Mouse (Mus musculus) layer of hippocampus, adult 2 months (tissue): ENCODE measurements around the gene Hjurp. TPM values are rescaled to one million over a fixed set of nuclear protein-coding genes. Genes with fewer than 3 reads are reported as not detected.

Source experiments
- DNase-seq, 2 experiments: peaks; one replicate each; pipeline ENCODE4 v3.0.0; 2022; ENCODE audit warnings: low spot score in 2 of 2
- H3K27ac ChIP-seq: fragments of 200-600 bp; 2 replicates; pipeline ENCODE4 v1.8.1; 2022
- H3K4me3 ChIP-seq: fragments of 200-600 bp; 2 replicates; pipeline ENCODE4 v1.8.1; 2022; ENCODE audit warnings: mild to moderate bottlenecking
- CTCF ChIP-seq: fragments of 200-600 bp; conservative IDR thresholded peaks from 2 replicates; pipeline ENCODE4 v1.8.1; 2022; ENCODE audit warnings: antibody characterized with exemption, mild to moderate bottlenecking, moderate library complexity
- total RNA-seq, 2 experiments: library from RNA; stranded (reverse); gene quantifications; 2 replicates each; pipeline ENCODE4 v1.2.3; 2021

The Hjurp gene
- total RNA-seq, 2 experiments from 2014 or later, result 31.9 to 35.3 TPM

DNA sequence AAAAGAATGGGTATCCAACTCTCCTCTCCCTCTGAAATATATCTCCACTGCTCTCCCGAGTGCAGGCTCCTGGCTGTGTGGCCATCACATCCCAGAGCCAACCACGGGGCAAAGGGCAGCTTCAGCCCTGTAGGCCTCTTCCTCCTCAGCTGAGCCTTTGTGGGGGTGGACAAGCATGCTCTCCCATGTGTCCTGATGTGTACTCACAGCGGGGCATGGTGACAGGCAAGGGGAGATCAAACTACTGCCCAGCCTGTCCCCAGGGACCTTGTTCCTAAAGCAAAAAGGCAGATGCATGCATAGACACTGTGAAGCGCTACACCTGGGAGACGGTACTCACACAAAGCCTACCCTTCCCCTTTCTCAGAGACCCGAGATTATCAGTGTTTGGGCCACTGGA, 17.3 kb downstream of the Hjurp start:
- no peak overlapping the region for H3K4me3 ChIP-seq
- no peak overlapping the region for H3K27ac ChIP-seq
- TF ChIP-seq CTCF, result no peak
- DNase-seq, result no peak

DNA sequence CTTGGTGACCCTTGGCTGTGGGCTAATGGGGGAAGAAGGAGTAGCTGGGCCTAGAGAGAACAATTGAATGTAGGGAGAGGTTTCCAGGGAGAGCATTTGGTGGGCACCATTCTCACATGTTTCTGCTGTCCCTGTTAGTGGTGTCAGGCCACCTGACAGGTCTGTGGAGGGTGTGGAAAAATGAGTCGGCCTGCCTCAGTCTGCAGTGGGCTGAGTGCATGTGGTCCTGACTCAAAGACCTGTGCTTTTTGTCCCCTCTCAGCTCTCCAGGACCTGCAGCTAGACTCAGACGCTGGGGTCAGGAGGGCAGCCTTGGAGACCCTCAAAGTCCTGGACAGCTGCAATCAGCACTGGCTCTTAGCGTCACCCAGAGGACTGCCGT, 17.8 kb downstream of the Hjurp start:
- Histone ChIP-seq H3K4me3 (no peak overlapping the region), H3K27ac (no peak overlapping the region)
- no peak for TF ChIP-seq CTCF
- DNase-seq, result no peak

DNA sequence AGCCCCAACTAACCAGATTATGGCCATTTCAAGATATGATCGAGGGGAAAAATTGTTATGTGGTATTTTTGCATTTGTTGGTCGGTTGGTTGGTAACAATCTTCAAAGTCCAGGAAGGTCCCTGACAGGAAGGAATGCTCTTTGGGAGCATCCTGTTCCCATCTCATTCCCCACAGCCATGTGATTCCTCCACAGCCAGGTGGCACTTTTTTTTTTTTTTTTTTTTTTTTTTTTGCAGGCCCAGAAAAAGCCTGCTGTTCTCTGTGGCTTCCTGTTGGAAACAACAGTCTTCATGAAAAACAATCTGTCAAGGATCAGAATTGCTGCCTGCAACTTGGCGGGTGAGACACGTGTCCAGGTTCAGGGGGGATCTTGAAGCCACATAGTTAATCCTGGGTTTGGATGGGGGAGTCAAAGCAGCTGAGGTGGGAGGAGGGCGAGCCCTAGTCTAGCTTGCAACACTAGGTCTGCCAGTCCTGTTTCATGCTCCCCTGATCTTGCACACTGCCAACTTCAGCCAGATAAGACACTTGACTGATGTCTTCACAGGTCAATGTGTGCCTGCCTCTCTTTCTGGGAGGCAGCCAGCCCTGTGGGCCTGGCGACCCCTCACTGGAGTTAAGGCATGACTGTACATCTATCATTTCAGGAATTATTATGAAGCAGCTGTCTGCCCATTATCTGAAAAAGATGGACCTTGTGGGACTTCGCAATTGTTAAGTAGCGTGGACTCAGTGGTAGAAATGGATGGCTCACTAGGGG, 18.4 kb downstream of the Hjurp start:
- TF ChIP-seq CTCF, result peak; percentile 9; the same call in 1 of the 2 replicates
- Histone ChIP-seq H3K27ac (no peak overlapping the region), H3K4me3 (no peak overlapping the region)
- no peak for DNase-seq

DNA sequence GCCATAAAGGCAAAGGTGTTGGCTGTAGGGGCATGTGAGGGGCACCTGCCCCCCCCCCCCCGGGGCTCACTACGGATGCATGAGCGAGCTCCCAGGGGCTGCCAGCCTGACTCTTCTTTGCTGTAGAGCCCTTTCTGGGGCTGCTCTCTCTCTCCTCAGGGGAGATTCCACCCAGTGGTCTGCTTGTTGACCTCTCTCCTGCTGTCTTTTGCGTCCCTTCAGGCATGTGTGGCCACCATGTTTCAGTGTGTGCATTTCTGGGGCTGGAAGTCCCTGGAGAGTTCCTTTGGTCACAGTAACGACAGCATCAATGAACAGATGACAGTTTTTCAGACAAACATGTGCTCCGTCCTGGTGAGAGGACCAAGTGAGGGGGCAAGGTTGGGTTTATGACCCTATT, 19.1 kb downstream of the Hjurp start:
- no peak for TF ChIP-seq CTCF
- no peak for DNase-seq
- Histone ChIP-seq H3K27ac (no peak overlapping the region), H3K4me3 (no peak overlapping the region)

DNA sequence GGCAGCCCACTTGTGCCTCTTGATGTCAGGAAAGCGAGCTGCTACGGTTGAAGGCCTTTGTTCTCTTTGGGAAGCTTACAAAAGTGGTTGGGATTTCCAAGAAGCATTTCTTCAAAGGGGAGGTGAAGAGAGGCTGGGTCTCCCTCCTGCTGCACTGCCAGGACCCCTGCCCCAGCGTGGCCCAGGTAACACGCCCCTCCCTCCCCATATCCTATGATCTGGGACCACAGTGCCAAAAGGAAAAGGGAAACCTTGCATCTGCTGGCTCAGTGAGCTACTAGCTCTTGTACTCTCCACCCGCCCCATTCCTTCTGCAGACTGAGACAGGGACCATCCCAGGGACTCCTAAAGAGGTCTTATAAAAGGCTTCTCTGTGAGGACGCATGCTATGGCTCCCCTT, 19.8 kb downstream of the Hjurp start:
- Histone ChIP-seq H3K27ac (no peak overlapping the region), H3K4me3 (no peak overlapping the region)
- TF ChIP-seq CTCF, result no peak
- DNase-seq, result no peak

DNA sequence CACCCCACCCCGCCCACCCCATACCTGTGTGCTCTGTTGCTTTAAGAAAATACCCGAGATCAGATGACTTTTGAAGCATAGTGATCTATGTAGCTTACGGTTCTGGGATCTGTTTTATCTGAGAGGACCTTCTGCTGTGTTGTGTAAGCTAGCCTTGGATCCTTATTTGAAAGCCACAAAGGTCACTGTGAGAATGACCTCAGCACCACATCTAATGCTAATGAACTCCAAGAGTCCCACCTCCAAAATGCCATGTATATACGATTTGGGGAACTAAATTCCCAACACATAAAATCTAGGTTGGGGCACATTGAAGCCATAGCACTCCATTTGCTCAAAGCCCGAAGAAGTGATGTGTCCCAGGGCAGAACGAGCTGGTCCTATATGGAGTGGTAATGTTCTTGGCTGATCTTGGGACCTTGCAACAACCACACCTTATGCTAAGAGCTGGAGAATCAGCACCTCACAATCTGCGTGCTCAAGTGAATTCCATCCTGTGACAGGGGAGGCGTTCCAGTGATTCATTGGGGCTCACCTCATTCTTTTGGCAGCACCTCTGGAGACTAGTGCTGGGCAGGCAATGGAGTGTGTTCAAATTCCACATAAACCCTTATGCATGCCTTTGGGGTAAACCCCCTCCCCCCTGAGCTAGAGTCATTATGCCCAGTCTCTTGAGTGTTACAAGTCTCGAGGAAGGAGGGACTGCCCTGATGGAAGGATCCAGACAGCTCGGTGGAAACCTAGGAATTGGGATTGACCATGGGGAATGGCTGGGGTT, 20.4 kb downstream of the Hjurp start:
- no peak for DNase-seq

DNA sequence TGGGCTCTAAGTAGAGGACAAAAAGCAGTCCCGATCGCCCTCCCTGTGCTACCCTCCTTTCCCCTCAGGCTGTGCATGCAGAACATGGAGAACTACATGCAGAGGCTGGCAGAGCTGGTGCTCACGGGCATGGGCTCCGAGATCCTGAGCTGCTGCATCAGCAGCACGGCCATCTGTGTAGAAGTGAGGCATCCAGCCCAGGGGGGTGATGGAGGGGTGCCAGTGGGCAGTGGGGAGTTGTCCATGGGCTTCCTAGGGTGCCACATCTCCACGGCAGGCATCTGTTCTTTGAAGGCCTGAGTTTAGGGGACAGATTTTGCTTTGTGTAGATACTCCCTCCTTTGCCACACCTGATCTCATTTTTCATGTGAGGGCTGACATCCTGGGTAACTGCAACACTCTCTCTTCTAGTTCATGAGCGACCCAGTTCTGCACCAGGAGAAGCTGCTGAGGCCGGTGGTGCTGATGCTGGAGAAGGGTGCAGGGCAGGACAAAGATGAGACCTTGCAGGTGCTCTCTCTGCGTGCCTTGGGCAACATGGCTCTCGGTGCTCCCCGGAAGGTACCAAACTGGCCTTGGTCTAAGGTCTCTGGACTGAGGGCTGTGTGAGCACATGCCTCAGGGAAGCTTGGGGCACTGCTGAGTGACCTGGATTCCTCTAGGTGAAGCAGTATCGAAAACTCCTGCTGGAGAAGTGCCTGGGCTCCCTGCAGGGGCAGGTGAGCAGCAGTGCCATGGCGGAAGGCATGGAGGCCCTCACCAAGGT, 21.3 kb downstream of the Hjurp start:
- TF ChIP-seq CTCF, result no peak
- DNase-seq, result no peak
- Histone ChIP-seq H3K4me3 (no peak overlapping the region), H3K27ac (no peak overlapping the region)

More for the DNA sequence above, 20.4 kb downstream of the Hjurp start:
- Histone ChIP-seq H3K27ac (no peak overlapping the region), H3K4me3 (no peak overlapping the region)
- no peak for TF ChIP-seq CTCF

DNA sequence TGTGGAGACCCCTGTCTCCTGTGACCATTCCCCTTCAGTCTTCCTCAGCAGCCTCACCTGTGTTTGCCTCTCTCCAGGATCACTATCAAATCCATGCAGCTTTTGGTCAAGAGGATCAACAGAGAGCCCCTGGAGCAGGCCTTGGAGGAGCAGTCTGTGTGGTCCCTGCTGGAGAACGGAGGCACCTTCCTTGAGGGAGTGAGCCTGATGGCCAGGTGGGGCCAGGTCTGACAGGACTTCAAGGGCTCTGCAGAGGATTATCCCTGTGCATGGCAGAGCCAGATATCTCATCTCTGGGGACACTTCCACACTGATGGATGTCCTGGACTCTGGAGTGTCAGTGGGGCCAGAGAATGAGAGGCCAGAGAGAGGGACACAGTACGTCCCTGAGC, 22.0 kb downstream of the Hjurp start:
- H3K4me3 ChIP-seq, result no peak overlapping the region
- H3K27ac ChIP-seq, result no peak overlapping the region
- TF ChIP-seq CTCF, result no peak
- DNase-seq, result no peak

DNA sequence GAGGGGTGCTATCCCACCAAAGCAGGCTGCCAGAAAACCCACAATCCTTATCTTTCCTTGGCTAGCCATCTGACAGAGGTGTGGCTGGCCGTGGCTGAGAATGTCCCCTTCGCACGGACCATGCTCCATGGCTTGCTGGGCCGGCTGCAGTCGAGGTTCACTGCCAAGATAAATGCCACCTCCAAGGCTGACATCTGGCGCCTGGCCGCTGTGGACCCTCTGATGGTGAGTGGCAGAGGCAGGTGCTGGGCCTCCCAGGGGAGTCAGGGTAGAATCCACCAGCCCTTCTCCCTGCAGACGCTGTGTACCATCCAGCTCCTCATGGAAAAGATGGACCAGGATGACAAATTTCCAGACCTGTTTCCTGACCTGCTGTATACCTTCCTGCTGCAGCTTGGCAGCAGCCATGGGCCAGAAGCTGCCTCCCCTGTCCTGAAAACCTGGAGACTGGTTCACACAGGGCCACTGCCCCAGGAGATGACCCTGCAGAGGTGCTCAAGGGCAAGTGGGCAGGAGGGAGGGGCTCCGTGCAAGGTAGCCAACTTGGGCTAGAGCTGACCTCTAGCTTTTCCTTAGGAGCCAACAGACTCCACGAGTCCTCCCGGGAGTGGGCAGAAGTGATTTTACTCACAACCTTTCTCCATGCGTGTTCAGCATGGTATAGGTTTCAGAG, 22.5 kb downstream of the Hjurp start:
- no peak overlapping the region for H3K27ac ChIP-seq
- DNase-seq, result no peak
- no peak overlapping the region for H3K4me3 ChIP-seq
- no peak for TF ChIP-seq CTCF

DNA sequence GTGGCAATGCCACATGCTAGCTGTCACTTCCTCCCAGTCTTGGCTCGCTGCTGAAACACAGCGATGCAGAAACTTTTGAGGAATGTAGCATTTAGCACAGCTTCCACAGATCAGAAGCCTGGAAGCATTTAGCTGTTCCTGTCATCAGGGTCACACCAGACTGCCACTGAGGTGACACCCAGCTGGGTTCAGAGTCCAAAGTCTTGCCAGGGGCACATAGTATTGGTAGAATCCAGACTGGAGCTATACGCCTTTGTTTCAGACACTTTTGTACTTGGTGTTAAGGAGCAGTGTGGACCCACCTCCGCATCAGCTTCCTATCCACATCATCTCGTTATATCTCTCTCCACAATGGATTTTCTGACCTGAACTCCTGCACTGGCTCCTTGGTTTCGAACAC, 23.9 kb downstream of the Hjurp start:
- Histone ChIP-seq H3K4me3 (no peak overlapping the region), H3K27ac (no peak overlapping the region)
- DNase-seq, result no peak
- no peak for TF ChIP-seq CTCF

DNA sequence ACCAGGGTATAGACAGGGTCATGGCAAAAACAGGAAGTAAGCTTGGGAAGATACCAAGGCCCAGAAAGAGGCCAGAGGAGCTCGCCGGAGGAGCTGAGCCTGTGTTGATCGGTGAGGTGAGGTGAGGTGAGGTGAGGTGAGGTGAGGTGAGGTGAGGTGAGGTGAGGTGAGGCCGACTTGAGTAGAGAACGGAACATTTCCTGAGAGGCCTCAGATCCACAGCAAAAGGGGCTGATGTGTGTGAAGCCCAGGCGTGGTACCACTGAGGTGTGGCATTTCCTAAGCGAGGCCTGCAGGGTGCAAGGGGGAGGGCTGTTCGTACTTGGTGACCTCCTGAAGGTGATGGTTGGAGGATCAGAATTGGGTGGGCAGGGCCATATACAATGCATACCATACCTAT, 24.3 kb downstream of the Hjurp start:
- H3K27ac ChIP-seq, result no peak overlapping the region
- no peak for DNase-seq
- no peak overlapping the region for H3K4me3 ChIP-seq
- TF ChIP-seq CTCF, result no peak

DNA sequence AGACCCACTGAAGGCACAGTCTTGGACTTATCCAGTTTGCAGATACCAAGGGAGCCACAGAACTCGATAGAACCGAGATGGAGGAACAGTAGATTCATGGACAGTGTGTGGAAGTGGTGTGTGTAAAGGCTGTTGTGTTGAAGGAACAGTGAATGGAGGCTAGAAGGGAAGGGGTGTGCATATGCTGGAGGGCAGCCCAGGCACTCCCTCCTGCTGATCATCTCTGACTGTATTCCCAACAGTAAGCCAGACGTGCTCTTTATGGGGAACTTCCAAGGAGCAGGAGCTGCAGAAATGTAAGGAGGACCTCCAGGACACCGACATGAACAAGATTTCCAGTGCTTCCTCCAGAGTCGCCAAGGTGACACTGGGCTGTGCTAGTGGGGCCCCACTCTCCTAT, 27.4 kb downstream of the Hjurp start:
- no peak for DNase-seq
- H3K4me3 ChIP-seq, result no peak overlapping the region
- no peak overlapping the region for H3K27ac ChIP-seq
- no peak for TF ChIP-seq CTCF

DNA sequence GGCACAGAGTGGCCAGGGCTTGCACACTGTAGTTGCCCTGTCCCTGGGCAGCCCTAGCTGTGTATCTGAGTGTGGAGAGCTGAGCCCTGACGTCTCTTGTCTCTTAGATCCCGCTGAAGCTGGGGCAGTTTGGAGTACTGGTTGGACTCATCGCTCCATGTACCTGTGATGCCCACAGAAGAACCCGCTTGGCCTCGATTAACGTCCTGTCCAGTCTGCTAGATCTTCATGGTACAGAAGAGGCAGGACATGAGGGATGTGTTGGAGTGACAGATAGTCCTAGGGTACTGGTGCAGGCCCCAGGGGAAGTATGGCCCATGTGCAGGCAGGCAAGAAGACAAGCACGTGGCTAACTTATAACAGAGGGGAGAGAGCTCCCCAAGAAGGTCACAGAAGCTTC, 27.8 kb downstream of the Hjurp start:
- H3K27ac ChIP-seq, result no peak overlapping the region
- H3K4me3 ChIP-seq, result no peak overlapping the region
- DNase-seq, result no peak
- no peak for TF ChIP-seq CTCF
